Mouse (Mus musculus) retina, postnatal 7 days (tissue): ENCODE data around the gene Daam2.

Experiments
- DNase-seq: peaks from one replicate; pipeline ENCODE4 v3.0.0-alpha.2; 2012; ENCODE audit warnings: low read depth, low spot score

Gene Daam2

DNA sequence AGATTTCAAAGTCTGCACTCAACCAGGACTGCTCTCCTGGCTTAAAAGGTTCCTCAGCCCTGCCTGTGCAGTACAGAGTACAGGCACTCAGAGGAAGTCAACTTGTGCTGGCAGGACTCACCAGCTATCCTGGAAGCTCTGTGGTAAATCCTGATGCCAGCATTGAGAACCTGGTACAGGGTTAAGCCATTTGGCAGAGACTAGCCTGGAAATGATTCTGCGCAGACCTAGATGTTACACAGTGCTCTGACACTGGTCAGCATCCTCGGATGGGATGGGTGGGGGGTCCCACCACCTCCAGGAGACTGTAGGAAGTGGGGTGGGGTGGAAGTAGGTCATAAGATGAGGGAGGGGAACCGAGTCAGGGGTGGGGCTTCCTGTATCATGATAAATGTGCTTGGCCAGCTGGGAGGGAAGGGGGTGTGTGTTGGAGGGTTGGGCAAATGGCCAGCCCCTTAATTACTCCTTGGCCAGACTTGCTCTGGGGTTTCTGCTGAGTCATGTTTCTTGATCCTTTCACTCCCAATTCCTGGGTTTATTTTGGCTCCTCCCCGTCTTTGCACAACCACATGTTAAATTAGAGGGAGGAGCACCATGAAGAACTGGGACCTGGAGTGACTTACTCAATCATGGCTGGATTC, 132.0 kb downstream of the Daam2 start:
- no peak for DNase-seq

DNA sequence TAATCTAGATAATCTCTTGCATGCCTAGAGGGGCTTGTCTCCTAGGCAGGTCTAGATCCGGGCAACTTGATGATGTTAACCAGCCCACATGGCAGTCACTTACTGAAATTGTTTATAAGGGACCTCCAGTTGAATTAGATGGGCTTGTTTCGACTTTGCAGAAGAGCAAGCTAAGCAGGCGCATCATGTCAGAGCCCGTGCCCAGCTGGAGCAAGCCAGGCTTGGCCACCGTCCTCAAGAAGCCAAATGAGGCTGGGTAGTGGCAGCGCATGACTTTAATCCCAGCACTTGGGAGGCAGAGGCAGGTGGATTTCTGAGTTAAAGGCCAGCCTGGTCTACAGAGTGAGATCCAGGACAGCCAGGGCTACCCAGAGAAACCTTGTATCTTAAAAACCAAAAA, 133.0 kb downstream of the Daam2 start:
- DNase-seq: no peak

DNA sequence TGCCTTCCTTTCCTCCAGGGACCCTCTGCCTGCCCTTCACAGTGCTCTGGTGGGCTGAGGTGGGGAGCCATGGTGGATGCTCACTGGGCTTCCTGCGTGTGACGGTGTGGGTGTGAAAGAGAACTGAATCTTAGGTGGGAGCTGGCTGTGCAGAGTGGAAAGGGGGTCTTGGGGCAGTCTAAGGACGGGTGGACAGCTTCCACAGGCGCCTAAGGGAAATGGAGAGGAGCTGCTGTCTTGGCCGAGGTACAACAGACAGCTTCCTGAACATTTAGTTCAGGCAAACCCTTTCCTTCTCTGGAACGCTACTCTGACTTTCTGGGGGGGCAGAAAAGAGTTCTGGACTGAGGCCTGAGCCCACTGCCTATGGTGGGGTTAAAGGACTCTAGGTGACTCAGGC, 134.0 kb downstream of the Daam2 start:
- no peak for DNase-seq

DNA sequence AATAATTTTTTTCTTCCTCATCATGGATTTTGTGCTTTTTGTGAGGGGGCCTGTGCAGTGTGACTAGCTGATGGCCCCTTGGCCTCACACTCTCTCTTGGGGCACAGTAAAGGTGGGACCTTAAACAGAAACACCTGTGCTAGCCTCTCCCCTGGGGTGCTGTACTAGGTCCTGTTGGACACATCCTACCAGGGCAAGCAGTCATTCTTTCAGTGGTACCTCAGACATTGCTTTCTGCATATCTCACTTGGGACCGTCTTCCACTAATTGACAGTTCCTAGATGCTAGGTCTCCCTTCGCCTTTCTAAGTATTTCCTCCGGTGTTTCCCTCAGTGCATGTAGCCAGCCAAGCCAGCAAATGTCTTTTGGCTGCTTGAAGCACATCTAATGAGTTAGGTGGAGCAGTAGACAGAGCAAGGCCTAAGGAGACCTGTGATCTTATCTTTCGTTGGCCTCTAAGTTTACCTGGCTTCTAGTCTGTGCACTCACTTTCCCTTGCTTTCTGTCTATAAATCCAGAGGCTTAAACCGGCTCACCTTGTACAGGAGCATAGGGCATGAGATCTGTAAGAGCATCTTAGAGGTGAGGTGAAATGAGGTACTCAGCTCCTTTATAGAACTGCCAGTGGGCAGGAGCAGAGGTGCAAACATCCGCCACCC, 134.5 kb downstream of the Daam2 start:
- no peak for DNase-seq

DNA sequence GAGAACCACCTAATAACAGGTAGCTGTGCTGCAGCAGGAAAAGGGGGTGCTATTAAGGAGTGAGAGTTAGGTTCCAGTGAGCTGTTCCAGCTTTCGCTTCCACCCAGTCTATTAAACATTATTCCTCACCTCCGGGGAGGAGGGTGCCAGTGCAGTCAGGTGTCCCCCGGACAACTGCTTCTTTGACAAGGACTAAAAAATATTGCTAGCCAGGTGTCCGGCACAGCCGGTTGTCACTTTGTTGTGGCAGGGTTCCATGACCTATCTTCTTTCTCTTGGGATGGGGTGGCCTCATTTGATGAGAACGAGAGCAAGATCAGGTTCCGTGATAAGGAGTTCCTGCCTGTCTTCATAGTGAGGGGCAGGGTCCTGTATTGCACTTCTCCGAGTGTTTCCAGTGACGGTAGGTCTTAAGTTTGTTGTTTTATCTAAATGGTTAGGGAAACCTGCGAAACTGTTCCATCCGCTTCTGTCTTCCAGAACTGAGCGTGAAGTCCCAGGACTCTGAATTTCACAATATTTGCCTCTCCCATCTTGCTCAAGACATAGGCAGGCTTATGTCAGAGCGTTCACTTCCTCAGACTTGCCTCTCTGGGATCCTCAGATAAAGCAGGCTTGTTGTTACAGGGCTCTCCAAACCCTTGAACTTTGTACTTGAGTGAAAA, 135.3 kb downstream of the Daam2 start:
- DNase-seq: no peak

DNA sequence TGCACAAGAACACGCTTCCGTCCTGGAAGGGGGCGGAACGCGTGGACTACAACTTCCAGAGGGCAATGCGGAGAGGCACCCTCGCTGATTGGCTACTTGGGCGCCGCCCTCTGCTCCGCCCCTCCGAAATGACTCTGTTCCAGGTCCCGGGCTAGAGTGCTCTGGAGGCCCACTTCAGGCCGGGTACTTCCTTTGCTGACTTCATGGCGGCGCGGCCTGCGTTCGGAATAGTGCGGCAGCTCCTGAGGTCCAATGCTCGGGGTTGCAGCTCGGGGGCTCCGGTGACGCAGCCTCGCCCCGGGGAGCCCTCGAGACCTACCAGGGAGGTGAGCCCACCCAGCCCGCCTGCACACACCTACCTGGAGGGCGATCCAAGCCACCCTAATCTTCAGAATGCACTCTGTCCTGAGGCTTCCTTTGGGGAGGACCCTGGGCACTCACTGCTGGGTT, 135.9 kb downstream of the Daam2 start, which contains the start of gene Mocs1:
Gene Mocs1, plus strand, starts transcription at position 124 of the 450 bp plus-strand sequence.
- DNase-seq: peak; percentile 69

DNA sequence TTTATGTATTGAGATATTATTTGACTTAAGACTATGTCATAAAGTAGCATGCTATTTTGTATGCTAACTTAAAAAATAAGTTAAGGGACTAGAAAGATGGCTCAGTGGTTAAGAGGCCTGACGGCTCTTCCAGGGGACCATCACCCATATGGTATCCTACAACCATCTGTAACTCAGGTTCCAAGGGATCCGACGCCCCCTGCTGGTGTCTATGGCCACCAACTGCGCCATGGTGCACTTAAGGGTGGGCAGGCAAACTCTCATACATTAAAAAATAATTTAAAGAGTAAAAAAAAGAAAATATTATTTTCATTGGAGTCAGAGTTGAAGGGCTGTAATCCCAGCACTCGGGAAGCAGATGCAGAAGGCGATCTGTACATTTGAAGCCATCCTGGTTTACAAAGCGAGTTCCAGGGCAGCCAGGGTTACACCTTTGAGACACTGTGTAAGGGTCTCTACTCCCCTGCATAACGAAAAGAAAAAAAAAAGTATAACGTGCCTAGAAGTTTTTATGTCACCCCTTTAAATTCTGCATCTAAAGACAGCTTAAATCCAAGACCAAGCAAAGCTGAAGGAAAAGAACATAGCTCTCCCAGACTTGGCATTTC, 136.4 kb downstream of the Daam2 start:
- no peak for DNase-seq

DNA sequence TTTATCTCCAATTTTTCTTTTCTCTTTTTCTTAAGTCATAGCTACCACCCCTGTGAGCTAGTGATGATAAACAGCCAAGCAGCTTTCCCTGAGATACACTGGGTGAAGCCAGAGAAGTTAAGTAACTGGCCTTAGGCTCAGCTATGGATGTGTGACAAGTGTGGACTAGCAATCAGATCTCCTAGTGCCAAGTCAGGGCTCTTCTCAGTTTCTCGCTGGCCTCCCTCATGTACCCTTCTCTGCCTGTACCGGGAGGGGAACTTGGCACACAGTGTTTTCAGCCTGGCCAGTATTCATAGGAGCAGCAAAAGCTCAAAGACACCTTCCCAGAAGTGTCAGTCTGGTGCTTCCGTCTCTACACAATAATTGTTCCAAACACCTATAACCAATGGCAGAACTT, 140.3 kb downstream of the Daam2 start:
- DNase-seq: no peak

DNA sequence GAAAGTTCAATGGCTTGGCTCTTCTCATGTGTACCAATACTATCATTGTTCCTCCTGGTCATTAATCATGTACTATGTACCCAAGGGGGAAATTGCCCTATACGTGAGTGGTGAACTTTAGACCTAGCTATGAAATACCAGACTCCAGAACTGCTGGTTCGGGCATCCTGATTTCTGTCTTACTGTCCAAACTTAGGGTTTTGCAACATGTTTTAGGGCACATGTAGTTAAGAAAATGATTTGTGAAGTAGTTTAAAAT, 141.1 kb downstream of the Daam2 start:
- DNase-seq: no peak

DNA sequence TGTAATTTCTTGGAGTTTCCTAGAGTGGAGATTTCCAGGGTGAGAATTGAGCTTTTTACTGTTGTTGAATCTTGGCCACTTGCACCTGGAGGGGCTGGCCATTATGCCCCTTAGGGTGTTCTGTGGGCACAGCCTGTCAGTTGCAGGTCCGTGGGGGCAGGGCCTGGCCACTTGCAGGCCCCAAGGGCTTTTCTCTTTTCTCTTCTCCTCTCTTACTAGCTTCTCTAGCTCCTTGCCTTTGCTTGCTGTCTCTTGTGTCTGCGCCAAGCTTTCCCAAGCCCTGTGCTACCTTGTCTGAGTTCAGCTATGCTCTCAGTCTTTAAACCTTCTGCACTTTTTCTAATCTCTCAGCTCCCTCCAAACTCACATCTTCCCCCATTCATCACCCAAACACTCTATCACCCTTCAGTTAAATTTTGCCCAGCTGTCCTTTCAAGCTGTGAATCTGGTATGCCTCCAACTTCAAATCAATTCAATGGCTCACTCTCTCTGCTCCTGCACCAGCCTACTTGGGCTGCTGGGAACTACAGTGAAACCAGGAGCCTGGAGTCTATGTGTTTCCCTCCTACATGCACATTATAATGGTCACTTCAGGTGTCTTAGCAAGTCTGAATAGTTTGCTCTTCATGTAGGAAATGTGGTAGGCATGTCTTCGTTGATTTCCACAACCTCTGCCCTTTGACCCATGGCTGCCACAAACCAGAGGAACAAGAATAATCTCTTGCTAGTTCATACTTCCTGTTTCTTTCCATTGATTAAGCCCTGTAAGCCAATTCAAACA, 141.7 kb downstream of the Daam2 start:
- DNase-seq: no peak

DNA sequence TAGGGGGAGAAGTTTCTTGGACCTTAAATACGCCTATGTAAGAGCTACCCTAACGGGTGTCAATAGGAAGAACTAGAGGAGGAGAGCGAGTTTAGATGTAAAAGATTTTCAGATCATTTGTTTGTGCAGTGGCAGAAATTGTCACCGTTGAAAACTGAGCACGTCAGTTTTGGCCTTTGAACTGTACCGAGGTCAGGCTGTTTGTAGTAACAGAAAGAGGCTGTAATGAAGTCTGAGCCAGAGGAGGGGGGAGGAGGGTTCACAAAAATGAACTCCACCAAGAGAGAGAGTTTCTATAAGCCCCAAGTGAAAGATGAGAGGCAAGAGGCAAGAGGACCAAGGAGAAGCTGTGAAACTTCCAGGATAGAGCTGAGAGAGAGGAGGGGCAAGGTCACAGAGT, 144.3 kb downstream of the Daam2 start:
- no peak for DNase-seq

DNA sequence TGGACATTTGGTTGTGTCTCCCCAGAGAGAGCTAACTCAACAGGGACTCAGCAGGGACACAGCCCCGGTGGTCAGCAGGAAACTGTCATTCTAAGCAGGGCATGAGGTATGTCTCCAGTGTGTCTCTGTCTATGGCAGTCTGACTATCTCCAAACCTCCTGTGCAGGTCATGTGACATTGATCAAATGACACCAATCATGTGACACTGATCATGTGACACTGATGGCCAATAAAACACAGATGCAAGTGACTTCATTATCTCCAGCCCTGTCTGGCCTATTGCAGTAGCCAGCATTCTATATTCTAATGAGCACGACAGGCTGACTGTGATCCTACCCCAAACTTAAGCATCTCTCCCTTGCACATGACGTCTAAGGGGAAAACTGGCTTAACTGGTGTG, 147.9 kb downstream of the Daam2 start:
- DNase-seq: no peak

DNA sequence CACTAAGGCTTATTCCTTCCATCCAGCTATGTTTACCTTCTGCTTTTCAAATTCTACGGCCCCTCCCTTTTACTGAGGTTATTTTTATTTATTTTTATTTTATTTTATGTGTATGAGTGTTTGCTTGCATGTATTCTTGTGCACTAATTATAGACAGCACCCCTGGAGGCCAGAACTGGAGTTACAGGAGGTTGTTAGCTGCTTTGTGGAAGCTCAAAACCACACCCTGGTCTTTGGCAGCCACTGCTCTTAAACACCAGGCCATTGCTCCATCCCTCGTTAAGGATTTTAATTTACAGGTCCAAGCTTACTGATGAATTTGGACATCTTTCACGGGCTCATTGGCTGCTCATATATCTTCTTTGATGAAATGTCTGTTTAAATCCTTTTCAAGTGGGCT, 150.6 kb downstream of the Daam2 start:
- DNase-seq: no peak

DNA sequence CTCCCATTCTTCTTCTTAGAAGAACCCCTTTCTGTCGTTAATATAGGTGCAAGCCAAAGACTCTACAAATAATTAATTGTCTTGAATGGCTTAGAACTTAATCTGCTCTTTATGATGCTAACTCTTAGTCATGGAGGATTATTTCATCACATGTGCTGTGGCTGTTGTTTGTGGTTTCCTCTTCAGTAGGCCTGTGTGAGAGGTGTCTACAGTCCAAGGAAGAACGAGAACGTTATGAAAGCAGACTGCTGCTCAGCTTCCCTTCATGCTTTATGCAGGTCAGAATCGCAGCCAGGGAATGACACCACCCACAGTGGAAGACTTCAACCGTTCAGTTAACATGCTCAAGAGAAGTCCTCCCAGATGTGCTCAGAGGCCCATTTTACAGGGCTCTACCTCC, 151.2 kb downstream of the Daam2 start:
- no peak for DNase-seq
